Mouse (Mus musculus) neutrophil, adult 65 days (primary cell): ENCODE measurements around the gene Ddx3x. TPM values are rescaled to one million over a fixed set of nuclear protein-coding genes. Genes with fewer than 3 reads are reported as not detected.

Experiments
- total RNA-seq: library from RNA; stranded (reverse); gene quantifications from 2 replicates; pipeline ENCODE4 v1.2.4, GENCODE M21; 2023

Gene Ddx3x
- total RNA-seq: 505 and 554 TPM in 2 replicates

DNA sequence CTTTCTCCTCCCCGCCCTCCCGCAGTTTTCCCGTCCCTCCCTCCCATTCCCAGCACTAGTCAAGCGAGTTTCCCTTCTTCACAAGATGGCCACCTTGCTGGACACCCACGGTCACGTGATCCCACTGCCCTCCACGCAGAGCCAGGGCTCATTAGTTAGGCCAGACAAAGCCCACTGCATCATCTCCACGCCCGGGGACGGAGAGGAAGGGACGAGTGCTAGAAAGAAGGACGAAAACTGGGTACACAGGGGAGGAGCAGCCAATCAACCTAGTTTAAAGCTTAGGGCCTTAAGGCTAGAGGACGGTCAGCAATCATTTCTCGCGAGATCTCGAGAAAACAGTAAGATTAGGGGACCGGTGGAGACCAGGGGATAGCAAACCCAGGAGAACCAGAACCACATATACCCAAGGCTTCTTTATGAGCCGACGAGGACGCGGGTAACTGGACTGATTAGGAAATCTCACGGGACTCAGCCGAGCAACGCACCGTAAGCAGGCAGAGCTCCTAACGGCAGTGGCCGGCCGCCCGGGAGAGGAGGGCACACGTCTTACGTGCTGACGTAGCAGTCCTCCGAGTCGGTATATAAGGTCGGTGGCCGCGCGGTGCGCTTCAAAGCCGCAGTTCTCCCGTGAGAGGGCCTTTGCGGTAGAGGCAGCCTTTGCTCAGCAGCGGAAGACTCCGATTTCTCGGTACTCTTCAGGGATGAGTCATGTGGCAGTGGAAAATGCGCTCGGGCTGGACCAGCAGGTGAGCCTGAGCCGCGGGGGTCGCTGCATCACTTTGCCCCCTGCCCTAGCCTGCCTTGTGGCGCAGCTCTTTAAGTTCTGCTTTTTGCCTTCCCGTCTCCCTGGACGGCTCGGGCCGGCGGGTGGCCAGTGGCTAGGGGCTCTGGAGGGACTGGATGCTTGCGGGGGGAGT is at the start of gene Ddx3x:
TSS of gene Ddx3x (plus strand) at position 562 of the 920 bp plus-strand sequence.

Other genes with a start within 250 kb of the Ddx3x start
- gene Usp9x, start 209.5 kb upstream of the Ddx3x start, total RNA-seq: 70.7 and 103 TPM in 2 replicates
- 0.14 and 0.32 TPM in 2 replicates for gene Nyx, start 185.1 kb downstream of the Ddx3x start, total RNA-seq